21 mouse cellular contexts compared by ENCODE assay signal in the genomic region with DNA sequence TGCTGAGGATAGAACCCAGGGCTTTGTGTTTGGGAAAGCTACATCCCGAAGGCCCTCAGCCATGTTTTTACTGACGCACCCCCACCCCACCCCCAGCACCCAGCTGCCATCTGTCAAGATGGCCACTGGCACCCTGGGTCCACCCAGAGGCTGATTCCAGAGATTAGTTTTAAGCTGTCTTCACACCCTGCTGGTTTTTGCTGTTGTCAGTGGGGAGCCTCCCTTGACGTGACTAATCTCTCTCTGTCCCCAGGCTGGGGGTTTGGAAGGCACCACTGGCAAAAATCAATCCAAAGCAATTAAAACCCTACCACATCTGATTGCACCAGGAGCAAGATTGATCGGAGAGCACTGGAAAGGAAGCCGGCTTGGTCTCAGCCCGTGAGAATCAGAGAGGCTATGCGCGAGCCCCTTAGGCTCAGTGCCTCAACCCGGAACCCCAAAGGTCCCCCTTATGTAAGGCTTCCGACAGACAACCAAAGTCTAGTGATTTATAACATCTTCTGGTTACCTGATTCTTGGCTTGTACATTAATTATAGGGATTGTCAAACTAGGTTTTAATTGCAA. TPM values are rescaled to one million over a fixed set of nuclear protein-coding genes. Genes with fewer than 3 reads are reported as not detected.
DNase-seq lines count a peak whose midpoint lies in the region; ATAC-seq lines count a peak whose summit lies in the region.
"Had no signal": no experiment of that assay in that cellular context is flagged by ENCODE, and none has a peak within 500 bp of the region (broad histone marks: within the 10 kb centered on the region; RNA-seq: fewer than 3 reads in every experiment).

No protein-coding gene starts in this region.

- no peaks in the 10 kb centered on the region for H3K36me3 ChIP-seq in hindbrain, embryonic 11.5 days (ENCODE audit: control insufficient read depth, insufficient read depth, low read length)
- H3K36me3 ChIP-seq in hindbrain, embryonic 14.5 days (replicated peaks; ENCODE audit: control insufficient read depth, insufficient read depth): no peaks in the 10 kb centered on the region
- no peaks in the 10 kb centered on the region for H3K36me3 ChIP-seq in midbrain, embryonic 13.5 days
- no peaks in the 10 kb centered on the region for H3K36me3 ChIP-seq in midbrain, embryonic 10.5 days
- H3K36me3 ChIP-seq in midbrain, embryonic 16.5 days (ENCODE audit: control insufficient read depth, insufficient read depth, low read length): no peaks in the 10 kb centered on the region
- H3K36me3 ChIP-seq in liver, embryonic 12.5 days: no peaks in the 10 kb centered on the region
- H3K36me3 ChIP-seq in kidney, embryonic 16.5 days (ENCODE audit: insufficient read depth, low read length): no peaks in the 10 kb centered on the region
- H3K36me3 ChIP-seq: embryonic facial prominence, embryonic 13.5 days; forebrain, embryonic 12.5 days; heart, embryonic 15.5 days had no signal

- peak; percentile 76 for ATAC-seq in hindbrain, embryonic 11.5 days (ENCODE audit: low FRiP score)
- ATAC-seq in hindbrain, embryonic 14.5 days (ENCODE audit: low FRiP score): no peak
- ATAC-seq in midbrain, embryonic 13.5 days: no peak
- ATAC-seq in midbrain, embryonic 16.5 days: no peak
- ATAC-seq in liver, embryonic 12.5 days: no peak
- no peak for ATAC-seq in kidney, embryonic 16.5 days (ENCODE audit: low FRiP score, low TSS enrichment)
- ATAC-seq: activated CD4-positive, CD25-positive, alpha-beta regulatory T cell, adult 4 months; forebrain, embryonic 16.5 days; Patski had no signal

- no peaks in the 10 kb centered on the region for H3K27me3 ChIP-seq in hindbrain, embryonic 11.5 days (ENCODE audit: control insufficient read depth, insufficient read depth, low read length)
- H3K27me3 ChIP-seq in hindbrain, embryonic 14.5 days (ENCODE audit: control insufficient read depth, insufficient read depth, low read length): no peaks in the 10 kb centered on the region
- no peaks in the 10 kb centered on the region for H3K27me3 ChIP-seq in midbrain, embryonic 13.5 days
- H3K27me3 ChIP-seq in midbrain, embryonic 10.5 days (ENCODE audit: low read depth, poor library complexity, severe bottlenecking): no peaks in the 10 kb centered on the region
- no peaks in the 10 kb centered on the region for H3K27me3 ChIP-seq in midbrain, embryonic 16.5 days (ENCODE audit: control insufficient read depth, insufficient read depth, low read depth, low read length)
- H3K27me3 ChIP-seq in liver, embryonic 12.5 days (replicated peaks): 0 out of 2 replicates have a peak, but pooled peaks cover 5% of the 10 kb centered on the region
- H3K27me3 ChIP-seq in kidney, embryonic 16.5 days (ENCODE audit: insufficient read depth, low read length): no peaks in the 10 kb centered on the region
- H3K27me3 ChIP-seq: embryonic facial prominence, embryonic 13.5 days; forebrain, embryonic 12.5 days; heart, embryonic 15.5 days; Patski had no signal

- H3K4me1 ChIP-seq in hindbrain, embryonic 11.5 days (replicated peaks; ENCODE audit: control insufficient read depth, insufficient read depth, low read length): peaks cover 13% of the 10 kb centered on the region; the same call in 1 of the 2 replicates
- H3K4me1 ChIP-seq in hindbrain, embryonic 14.5 days (replicated peaks; ENCODE audit: control insufficient read depth, insufficient read depth, low read length): peaks cover 47% of the 10 kb centered on the region
- peaks cover 57% of the 10 kb centered on the region for H3K4me1 ChIP-seq in midbrain, embryonic 13.5 days (replicated peaks)
- H3K4me1 ChIP-seq in midbrain, embryonic 10.5 days: peaks cover 57% of the 10 kb centered on the region
- peaks cover 35% of the 10 kb centered on the region for H3K4me1 ChIP-seq in midbrain, embryonic 16.5 days (ENCODE audit: control insufficient read depth, insufficient read depth, low read length)
- 0 out of 2 replicates have a peak, but pooled peaks cover 9% of the 10 kb centered on the region for H3K4me1 ChIP-seq in liver, embryonic 12.5 days
- H3K4me1 ChIP-seq in kidney, embryonic 16.5 days (ENCODE audit: insufficient read depth, low read length): 0 out of 2 replicates have a peak, but pooled peaks cover 4% of the 10 kb centered on the region

- 66% methylated on average over 10 of the region's 10 CpGs for WGBS in hindbrain, embryonic 11.5 days
- WGBS in hindbrain, embryonic 14.5 days: 39% methylated on average over 10 of the region's 10 CpGs
- 42% methylated on average over 10 of the region's 10 CpGs for WGBS in midbrain, embryonic 13.5 days
- WGBS in midbrain, embryonic 10.5 days: 48% methylated on average over 10 of the region's 10 CpGs
- 42% methylated on average over 10 of the region's 10 CpGs for WGBS in midbrain, embryonic 16.5 days
- 70% methylated on average over 10 of the region's 10 CpGs for WGBS in liver, embryonic 12.5 days (ENCODE audit: insufficient replicate concordance)
- WGBS in kidney, embryonic 16.5 days: 75% methylated on average over 10 of the region's 10 CpGs

- H3K4me3 ChIP-seq in hindbrain, embryonic 11.5 days (ENCODE audit: low read depth, low read length): no peak overlapping the region
- H3K4me3 ChIP-seq in hindbrain, embryonic 14.5 days (replicated peaks; ENCODE audit: low read length): no peak overlapping the region
- no peak overlapping the region for H3K4me3 ChIP-seq in midbrain, embryonic 13.5 days (replicated peaks)
- H3K4me3 ChIP-seq in midbrain, embryonic 10.5 days: no peak overlapping the region
- H3K4me3 ChIP-seq in midbrain, embryonic 16.5 days (ENCODE audit: low read depth, low read length): no peak overlapping the region
- H3K4me3 ChIP-seq in liver, embryonic 12.5 days: no peak overlapping the region
- H3K4me3 ChIP-seq in kidney, embryonic 16.5 days (ENCODE audit: low read length): no peak overlapping the region
- H3K4me3 ChIP-seq: embryonic facial prominence, embryonic 13.5 days; forebrain, embryonic 12.5 days; heart, adult 2 months; heart, embryonic 15.5 days had no signal

- H3K4me2 ChIP-seq in hindbrain, embryonic 11.5 days (replicated peaks; ENCODE audit: low read depth, low read length): no peak overlapping the region
- no peak overlapping the region for H3K4me2 ChIP-seq in hindbrain, embryonic 14.5 days (replicated peaks)
- H3K4me2 ChIP-seq in midbrain, embryonic 13.5 days (replicated peaks): no peak overlapping the region
- H3K4me2 ChIP-seq in midbrain, embryonic 16.5 days (ENCODE audit: low read length): no peak overlapping the region
- H3K4me2 ChIP-seq in liver, embryonic 12.5 days: no peak overlapping the region
- no peak overlapping the region for H3K4me2 ChIP-seq in kidney, embryonic 16.5 days (replicated peaks; ENCODE audit: low read depth, low read length)
- H3K4me2 ChIP-seq: embryonic facial prominence, embryonic 13.5 days; forebrain, embryonic 12.5 days; heart, embryonic 11.5 days; heart, embryonic 15.5 days had no signal

- H3K9me3 ChIP-seq in hindbrain, embryonic 11.5 days (ENCODE audit: control insufficient read depth, low read length): no peaks in the 10 kb centered on the region
- H3K9me3 ChIP-seq in hindbrain, embryonic 14.5 days (ENCODE audit: control insufficient read depth, low read length): no peaks in the 10 kb centered on the region
- H3K9me3 ChIP-seq in midbrain, embryonic 13.5 days: no peaks in the 10 kb centered on the region
- no peaks in the 10 kb centered on the region for H3K9me3 ChIP-seq in midbrain, embryonic 10.5 days (replicated peaks)
- no peaks in the 10 kb centered on the region for H3K9me3 ChIP-seq in midbrain, embryonic 16.5 days (replicated peaks; ENCODE audit: control insufficient read depth, low read length, poor library complexity, severe bottlenecking)
- no peaks in the 10 kb centered on the region for H3K9me3 ChIP-seq in liver, embryonic 12.5 days (replicated peaks)
- H3K9me3 ChIP-seq in kidney, embryonic 16.5 days (ENCODE audit: low read length): no peaks in the 10 kb centered on the region
- H3K9me3 ChIP-seq: embryonic facial prominence, embryonic 13.5 days; forebrain, embryonic 12.5 days; heart, embryonic 15.5 days had no signal

- H3K9ac ChIP-seq in hindbrain, embryonic 11.5 days (ENCODE audit: low read depth, low read length): no peak overlapping the region
- no peak overlapping the region for H3K9ac ChIP-seq in hindbrain, embryonic 14.5 days
- H3K9ac ChIP-seq in midbrain, embryonic 13.5 days (replicated peaks): no peak overlapping the region
- H3K9ac ChIP-seq in midbrain, embryonic 16.5 days (ENCODE audit: low read depth, low read length): no peak overlapping the region
- no peak overlapping the region for H3K9ac ChIP-seq in liver, embryonic 12.5 days
- no peak overlapping the region for H3K9ac ChIP-seq in kidney, embryonic 16.5 days (replicated peaks; ENCODE audit: low read length)
- H3K9ac ChIP-seq: embryonic facial prominence, embryonic 13.5 days; forebrain, embryonic 12.5 days; heart, embryonic 15.5 days had no signal

- H3K27ac ChIP-seq in hindbrain, embryonic 11.5 days (ENCODE audit: low read depth, low read length): 0 out of 2 replicates have a peak overlapping the region, but pooled peaks have one; percentile 27
- no peak overlapping the region; the same call in 1 of the 2 replicates for H3K27ac ChIP-seq in hindbrain, embryonic 14.5 days
- peak overlapping the region; percentile 40; the same call in 1 of the 2 replicates for H3K27ac ChIP-seq in midbrain, embryonic 13.5 days
- H3K27ac ChIP-seq in midbrain, embryonic 10.5 days (replicated peaks): no peak overlapping the region
- H3K27ac ChIP-seq in midbrain, embryonic 16.5 days (ENCODE audit: low read length): peak overlapping the region; percentile 17; the same call in 1 of the 2 replicates
- no peak overlapping the region for H3K27ac ChIP-seq in liver, embryonic 12.5 days
- H3K27ac ChIP-seq in kidney, embryonic 16.5 days (ENCODE audit: low read length): no peak overlapping the region
- H3K27ac ChIP-seq: embryonic facial prominence, embryonic 13.5 days; forebrain, embryonic 12.5 days; heart, adult 2 months; heart, embryonic 15.5 days had no signal

- DNase-seq in hindbrain, embryonic 11.5 days (ENCODE audit: low spot score): peak; percentile 34
- DNase-seq in hindbrain, embryonic 14.5 days (ENCODE audit: low spot score): no peak
- no peak for DNase-seq in midbrain, embryonic 10.5 days (ENCODE audit: low spot score)
- DNase-seq: adrenal gland, postnatal 14 days; cerebellum, adult 18-20 months; cerebellum, adult 9-11 months; cerebellum, postnatal 36 days; gastrocnemius, postnatal 10 days; heart, adult 2 months; heart, postnatal 14 days had no signal

RNA-seq across cellular contexts. Expression of a gene that starts 59.7 kb away (rescaled TPM):
- polyA plus RNA-seq in hindbrain, embryonic 11.5 days (2014; fragmentation: Nextera tagmentation; extraction: Ambion mirVana): 11.3 and 11.8 TPM in 2 replicates
- 18.5 and 24.0 TPM in 2 replicates for polyA plus RNA-seq in hindbrain, embryonic 14.5 days (2014; fragmentation: Nextera tagmentation; extraction: Ambion mirVana)
- 18.7 and 23.5 TPM in 2 replicates for polyA plus RNA-seq in midbrain, embryonic 13.5 days (2015; fragmentation: Nextera tagmentation; extraction: Ambion mirVana)
- 9.4 and 12.2 TPM in 2 replicates for polyA plus RNA-seq in midbrain, embryonic 10.5 days (2016; fragmentation: Nextera tagmentation; extraction: Ambion mirVana)
- polyA plus RNA-seq in midbrain, embryonic 16.5 days (2015; fragmentation: Nextera tagmentation; extraction: Ambion mirVana): 29.3 and 32.1 TPM in 2 replicates
- polyA plus RNA-seq in liver, embryonic 12.5 days (2016; fragmentation: Nextera tagmentation; extraction: Ambion mirVana): 2.1 and 2.8 TPM in 2 replicates
- polyA plus RNA-seq in kidney, embryonic 16.5 days (2015; fragmentation: Nextera tagmentation; extraction: Ambion mirVana): 15.5 and 16.2 TPM in 2 replicates
- polyA plus RNA-seq: activated CD4-positive, CD25-positive, alpha-beta regulatory T cell, adult 4 months had no signal

Comparison
In these comparisons a context has a peak if more than half of its experiments do, and no peak if none do; other contexts are left out.
1. H3K27ac ChIP-seq: peak in hindbrain, embryonic 11.5 days (single experiment), midbrain, embryonic 13.5 days (single experiment) and midbrain, embryonic 16.5 days (single experiment); none in hindbrain, embryonic 14.5 days (single experiment), midbrain, embryonic 10.5 days (single experiment), liver, embryonic 12.5 days (single experiment) and kidney, embryonic 16.5 days (single experiment).